Mouse (Mus musculus): ENCODE results near the gene Lrit3. TPM values are rescaled to one million over a fixed set of nuclear protein-coding genes. Genes with fewer than 3 reads are reported as not detected.

The Lrit3 gene
- polyA plus RNA-seq, 1 experiment from 2014 or later, result not detected

DNA sequence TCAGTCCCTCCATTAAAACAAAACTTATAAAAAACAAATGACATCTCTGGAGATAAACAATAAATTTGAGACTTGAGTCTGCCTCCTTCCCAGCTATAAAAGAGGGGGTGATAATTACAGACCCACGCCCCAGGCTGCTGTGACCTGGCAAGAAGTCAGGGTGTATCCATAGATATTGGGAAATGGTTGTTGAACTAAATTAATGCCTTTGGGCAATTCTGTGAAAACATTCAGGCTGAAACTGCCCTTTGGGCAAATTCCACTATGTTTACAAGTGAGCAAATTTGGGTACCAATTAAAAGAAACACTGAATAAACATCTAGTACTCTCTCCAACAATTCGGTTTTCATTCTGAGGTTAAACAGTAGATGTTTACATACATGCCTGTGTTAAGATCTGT lies 4.8 kb downstream of the Lrit3 start:
- Histone ChIP-seq H3K4me2 (no peak overlapping the region), H3K27me3 (replicated peaks; ENCODE audit: control insufficient read depth, insufficient read depth, low read length) (no peaks in the 10 kb centered on the region), H3K4me3 (ENCODE audit: low read depth, low read length) (no peak overlapping the region), H3K4me1 (replicated peaks; ENCODE audit: control insufficient read depth, insufficient read depth, low read length) (no peaks in the 10 kb centered on the region), H3K27ac (ENCODE audit: low read depth, low read length) (no peak overlapping the region), H3K9me3 (ENCODE audit: control insufficient read depth, low read length) (no peaks in the 10 kb centered on the region), H3K9ac (ENCODE audit: low read depth, low read length) (no peak overlapping the region), H3K36me3 (ENCODE audit: control insufficient read depth, insufficient read depth, low read length) (no peaks in the 10 kb centered on the region)
- 80% methylated on average over 2 of the region's 2 CpGs for WGBS
- ATAC-seq (replicated peaks; ENCODE audit: low FRiP score), result no peak
- no peak for DNase-seq (ENCODE audit: low spot score)

DNA sequence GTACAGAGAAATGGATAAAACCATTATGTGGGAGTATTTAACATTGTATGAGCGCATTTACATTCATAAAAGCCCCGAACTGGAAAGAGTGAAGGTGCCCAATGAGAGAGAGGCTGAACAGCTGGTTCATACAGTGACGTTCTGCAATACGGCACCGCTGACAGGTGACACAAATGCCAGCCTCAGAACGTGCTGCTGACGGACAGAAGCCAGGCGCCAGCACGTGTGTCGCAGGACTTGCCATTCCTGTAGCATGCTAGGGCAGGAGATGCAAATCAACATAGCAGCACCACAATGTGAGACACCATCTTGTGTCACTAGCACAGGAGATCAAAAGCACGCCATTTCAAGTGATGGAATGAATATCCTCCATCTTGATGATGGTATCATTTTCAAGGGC lies 5.3 kb downstream of the Lrit3 start:
- Histone ChIP-seq H3K9ac (ENCODE audit: low read depth, low read length) (no peak overlapping the region), H3K4me2 (no peak overlapping the region), H3K36me3 (ENCODE audit: control insufficient read depth, insufficient read depth, low read length) (no peaks in the 10 kb centered on the region), H3K27ac (ENCODE audit: low read depth, low read length) (no peak overlapping the region), H3K9me3 (ENCODE audit: control insufficient read depth, low read length) (no peaks in the 10 kb centered on the region), H3K4me1 (replicated peaks; ENCODE audit: control insufficient read depth, insufficient read depth, low read length) (no peaks in the 10 kb centered on the region), H3K27me3 (replicated peaks; ENCODE audit: control insufficient read depth, insufficient read depth, low read length) (no peaks in the 10 kb centered on the region), H3K4me3 (ENCODE audit: low read depth, low read length) (no peak overlapping the region)
- no peak for ATAC-seq (replicated peaks; ENCODE audit: low FRiP score)
- DNase-seq (ENCODE audit: low spot score), result no peak
- 77% methylated on average over 11 of the region's 11 CpGs for WGBS

DNA sequence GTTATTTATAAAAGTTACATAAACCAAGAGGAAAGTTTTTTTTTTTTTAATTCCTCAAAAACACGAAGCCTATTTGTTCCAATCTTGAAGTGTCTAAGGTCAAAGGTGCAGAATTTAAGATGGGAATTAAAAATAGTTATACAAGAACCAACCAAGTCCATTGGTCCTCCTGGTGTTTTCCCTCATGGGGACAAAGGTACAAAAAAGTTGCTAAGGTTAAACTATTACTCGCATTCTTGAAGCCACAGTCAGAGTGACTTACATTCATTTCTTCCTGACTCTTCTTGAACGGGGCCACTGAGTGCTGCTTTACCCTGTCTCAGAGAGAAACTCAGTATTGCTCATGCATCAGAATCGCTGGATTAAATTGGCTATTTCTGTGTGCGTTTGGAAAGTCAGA lies 6.5 kb downstream of the Lrit3 start:
- WGBS, result 69% methylated on average over 5 of the region's 5 CpGs
- H3K9me3 ChIP-seq (ENCODE audit: control insufficient read depth, low read length), result no peaks in the 10 kb centered on the region
- DNase-seq (ENCODE audit: low spot score) (no peak), ATAC-seq (replicated peaks; ENCODE audit: low FRiP score) (no peak)
- H3K36me3 ChIP-seq (ENCODE audit: control insufficient read depth, insufficient read depth, low read length), result no peaks in the 10 kb centered on the region
- no peak overlapping the region for H3K4me2 ChIP-seq
- H3K4me3 ChIP-seq (ENCODE audit: low read depth, low read length), result no peak overlapping the region
- H3K4me1 ChIP-seq (replicated peaks; ENCODE audit: control insufficient read depth, insufficient read depth, low read length), result no peaks in the 10 kb centered on the region
- no peak overlapping the region for H3K9ac ChIP-seq (ENCODE audit: low read depth, low read length)
- H3K27ac ChIP-seq (ENCODE audit: low read depth, low read length), result no peak overlapping the region
- H3K27me3 ChIP-seq (replicated peaks; ENCODE audit: control insufficient read depth, insufficient read depth, low read length), result no peaks in the 10 kb centered on the region

DNA sequence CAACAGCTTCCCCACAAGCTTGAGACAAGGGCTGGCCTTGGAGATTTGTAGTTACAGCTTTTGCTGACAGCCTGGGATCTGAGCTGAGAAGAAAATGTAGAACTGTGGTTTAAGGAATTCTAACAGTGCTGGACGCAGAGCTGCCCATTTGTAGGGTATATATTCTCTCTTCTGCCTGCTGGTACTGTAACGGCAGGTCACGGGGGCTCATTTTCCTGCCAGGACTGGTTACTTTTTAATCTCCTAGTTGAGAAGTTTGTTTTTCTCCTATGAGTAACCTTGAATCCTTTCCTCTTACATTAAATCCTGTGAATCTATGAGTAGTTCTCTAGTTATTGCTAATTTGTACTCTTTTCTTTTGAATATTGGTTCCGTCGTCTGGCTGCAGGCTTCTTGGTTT lies 10.0 kb downstream of the Lrit3 start:
- 85% methylated on average over 5 of the region's 5 CpGs for WGBS
- H3K4me2 ChIP-seq, result no peak overlapping the region
- ATAC-seq (replicated peaks; ENCODE audit: low FRiP score) (no peak), DNase-seq (ENCODE audit: low spot score) (no peak)
- no peak overlapping the region for H3K9ac ChIP-seq (ENCODE audit: low read depth, low read length)
- no peaks in the 10 kb centered on the region for H3K27me3 ChIP-seq (replicated peaks; ENCODE audit: control insufficient read depth, insufficient read depth, low read length)
- H3K4me1 ChIP-seq (replicated peaks; ENCODE audit: control insufficient read depth, insufficient read depth, low read length), result no peaks in the 10 kb centered on the region
- H3K9me3 ChIP-seq (ENCODE audit: control insufficient read depth, low read length), result no peaks in the 10 kb centered on the region
- no peaks in the 10 kb centered on the region for H3K36me3 ChIP-seq (ENCODE audit: control insufficient read depth, insufficient read depth, low read length)
- no peak overlapping the region for H3K27ac ChIP-seq (ENCODE audit: low read depth, low read length)
- no peak overlapping the region for H3K4me3 ChIP-seq (ENCODE audit: low read depth, low read length)

DNA sequence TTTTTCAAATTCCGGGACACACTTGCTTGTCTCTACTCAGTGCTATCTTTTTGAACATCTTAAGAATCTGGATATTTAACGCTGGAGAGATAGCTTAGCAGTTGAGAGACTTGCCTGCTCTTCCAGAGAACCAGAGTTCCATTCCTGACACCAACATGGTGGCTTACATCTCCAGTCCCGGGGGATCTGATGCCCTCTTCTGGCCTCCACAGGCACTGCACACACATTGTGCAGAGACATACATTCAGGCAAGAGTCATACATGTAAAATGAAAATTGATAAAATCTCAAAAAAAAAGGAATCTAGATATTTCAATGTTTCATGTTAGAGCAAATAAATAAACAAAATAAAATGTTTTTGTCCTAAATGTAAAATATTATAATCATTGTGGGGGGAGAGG lies 21.1 kb downstream of the Lrit3 start:
- Histone ChIP-seq H3K4me1 (replicated peaks; ENCODE audit: control insufficient read depth, insufficient read depth, low read length) (no peaks in the 10 kb centered on the region), H3K27me3 (replicated peaks; ENCODE audit: control insufficient read depth, insufficient read depth, low read length) (no peaks in the 10 kb centered on the region), H3K4me2 (no peak overlapping the region), H3K4me3 (ENCODE audit: low read depth, low read length) (no peak overlapping the region), H3K27ac (ENCODE audit: low read depth, low read length) (no peak overlapping the region), H3K36me3 (ENCODE audit: control insufficient read depth, insufficient read depth, low read length) (no peaks in the 10 kb centered on the region), H3K9ac (ENCODE audit: low read depth, low read length) (no peak overlapping the region), H3K9me3 (ENCODE audit: control insufficient read depth, low read length) (no peaks in the 10 kb centered on the region)
- ATAC-seq (replicated peaks; ENCODE audit: low FRiP score), result no peak
- no peak for DNase-seq (ENCODE audit: low spot score)
- WGBS, result 87% methylated on average over 3 of the region's 3 CpGs

DNA sequence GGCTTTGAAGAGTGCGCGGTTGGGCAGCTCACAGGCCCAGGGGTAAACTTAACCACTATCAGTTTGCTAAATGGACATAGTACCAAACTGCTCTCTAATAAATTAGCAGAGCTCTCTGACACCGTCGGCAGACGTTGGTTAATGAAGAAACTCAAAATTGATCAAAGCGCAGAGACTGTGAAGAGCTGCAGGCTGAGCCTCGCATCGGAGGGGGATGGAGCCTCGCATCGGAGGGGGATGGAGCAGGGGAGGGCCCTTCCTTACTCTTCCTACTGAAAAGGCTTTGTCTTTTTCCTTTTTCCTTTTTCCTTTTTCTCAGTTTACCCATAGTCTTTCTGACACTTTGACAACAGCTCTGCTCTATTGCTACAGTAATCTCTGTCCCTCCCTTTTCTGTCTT lies 22.4 kb downstream of the Lrit3 start:
- 52% methylated on average over 10 of the region's 10 CpGs for WGBS
- no peaks in the 10 kb centered on the region for H3K27me3 ChIP-seq (replicated peaks; ENCODE audit: control insufficient read depth, insufficient read depth, low read length)
- H3K27ac ChIP-seq (ENCODE audit: low read depth, low read length), result no peak overlapping the region
- no peak overlapping the region for H3K4me2 ChIP-seq
- no peak overlapping the region for H3K9ac ChIP-seq (ENCODE audit: low read depth, low read length)
- H3K4me3 ChIP-seq (ENCODE audit: low read depth, low read length), result no peak overlapping the region
- ATAC-seq (replicated peaks; ENCODE audit: low FRiP score) (no peak), DNase-seq (ENCODE audit: low spot score) (no peak)
- H3K9me3 ChIP-seq (ENCODE audit: control insufficient read depth, low read length), result no peaks in the 10 kb centered on the region
- H3K4me1 ChIP-seq (replicated peaks; ENCODE audit: control insufficient read depth, insufficient read depth, low read length), result no peaks in the 10 kb centered on the region
- H3K36me3 ChIP-seq (ENCODE audit: control insufficient read depth, insufficient read depth, low read length), result no peaks in the 10 kb centered on the region

DNA sequence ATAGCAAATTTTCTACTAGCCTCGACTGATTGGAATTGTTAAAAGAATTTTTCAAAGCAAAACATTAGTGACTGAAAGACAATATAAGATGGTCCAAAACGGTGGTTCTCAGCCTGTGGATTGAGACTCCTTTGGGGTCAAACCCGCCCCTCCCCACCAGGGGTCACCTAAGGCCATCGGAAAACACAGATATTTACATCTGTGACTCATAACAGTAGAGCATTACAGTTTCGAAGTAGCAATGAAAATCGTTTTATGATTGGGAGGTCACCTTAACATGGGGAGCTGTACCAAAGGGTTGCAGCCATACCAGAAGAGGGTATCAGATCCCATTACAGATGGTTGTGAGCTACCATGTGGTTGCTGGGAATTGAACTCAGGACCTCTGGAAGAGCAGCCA lies 32.6 kb downstream of the Lrit3 start:
- WGBS, result 74% methylated on average over 6 of the region's 6 CpGs

DNA sequence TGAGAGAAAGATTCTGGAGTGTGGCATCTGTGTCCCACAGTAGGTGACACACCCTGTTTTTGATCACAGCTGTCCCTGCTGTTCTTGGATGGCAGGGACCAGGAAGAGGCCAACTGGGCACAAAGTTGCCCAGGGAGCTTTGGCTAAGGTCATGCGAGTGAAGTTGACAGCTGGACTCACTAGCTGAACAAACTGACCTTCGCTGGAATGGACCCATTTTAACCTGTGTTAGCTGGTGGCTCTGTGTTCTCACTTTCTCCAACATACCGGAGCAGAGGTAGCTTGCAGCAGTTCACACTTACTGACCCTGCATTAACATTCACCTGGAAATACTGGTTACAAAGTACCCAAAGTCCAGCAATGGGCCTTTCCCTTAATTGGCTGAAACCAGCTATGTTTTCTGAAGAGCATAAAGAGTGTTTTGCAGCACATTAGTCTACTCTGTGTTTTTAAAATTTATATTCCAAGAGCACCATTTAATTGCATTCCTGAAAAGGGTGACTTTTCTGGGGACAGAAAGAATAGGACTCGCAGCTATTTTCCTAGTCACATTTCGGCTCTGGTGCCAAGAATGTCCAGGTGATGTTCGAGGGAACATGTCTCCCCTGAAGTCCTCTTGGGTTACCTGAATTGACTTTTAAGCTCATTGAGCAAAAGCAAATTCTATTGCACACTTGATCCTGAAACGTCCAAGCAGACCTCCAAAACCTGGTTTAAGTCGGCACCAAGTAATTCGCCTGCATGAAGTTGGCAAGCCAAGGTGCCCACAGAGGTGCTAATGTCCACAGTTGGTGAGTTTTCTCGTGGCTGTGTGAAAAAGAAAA lies 36.6 kb downstream of the Lrit3 start:
- Histone ChIP-seq H3K4me1 (replicated peaks; ENCODE audit: control insufficient read depth, insufficient read depth, low read length) (no peaks in the 10 kb centered on the region), H3K36me3 (ENCODE audit: control insufficient read depth, insufficient read depth, low read length) (no peaks in the 10 kb centered on the region), H3K9ac (ENCODE audit: low read depth, low read length) (no peak overlapping the region), H3K4me2 (no peak overlapping the region), H3K9me3 (ENCODE audit: control insufficient read depth, low read length) (no peaks in the 10 kb centered on the region), H3K27me3 (replicated peaks; ENCODE audit: control insufficient read depth, insufficient read depth, low read length) (no peaks in the 10 kb centered on the region), H3K4me3 (ENCODE audit: low read depth, low read length) (no peak overlapping the region), H3K27ac (ENCODE audit: low read depth, low read length) (no peak overlapping the region)
- ATAC-seq (replicated peaks; ENCODE audit: low FRiP score) (no peak), DNase-seq (ENCODE audit: low spot score) (no peak)
- WGBS, result 80% methylated on average over 10 of the region's 10 CpGs

More for the DNA sequence above, 32.6 kb downstream of the Lrit3 start:
- ATAC-seq (replicated peaks; ENCODE audit: low FRiP score), result no peak
- Histone ChIP-seq H3K36me3 (ENCODE audit: control insufficient read depth, insufficient read depth, low read length) (no peaks in the 10 kb centered on the region), H3K27me3 (replicated peaks; ENCODE audit: control insufficient read depth, insufficient read depth, low read length) (no peaks in the 10 kb centered on the region; the same call in 1 of the 2 replicates), H3K4me1 (replicated peaks; ENCODE audit: control insufficient read depth, insufficient read depth, low read length) (no peaks in the 10 kb centered on the region), H3K9me3 (ENCODE audit: control insufficient read depth, low read length) (no peaks in the 10 kb centered on the region), H3K27ac (ENCODE audit: low read depth, low read length) (no peak overlapping the region), H3K4me3 (ENCODE audit: low read depth, low read length) (no peak overlapping the region), H3K9ac (ENCODE audit: low read depth, low read length) (no peak overlapping the region), H3K4me2 (no peak overlapping the region)
- DNase-seq (ENCODE audit: low spot score), result no peak

DNA sequence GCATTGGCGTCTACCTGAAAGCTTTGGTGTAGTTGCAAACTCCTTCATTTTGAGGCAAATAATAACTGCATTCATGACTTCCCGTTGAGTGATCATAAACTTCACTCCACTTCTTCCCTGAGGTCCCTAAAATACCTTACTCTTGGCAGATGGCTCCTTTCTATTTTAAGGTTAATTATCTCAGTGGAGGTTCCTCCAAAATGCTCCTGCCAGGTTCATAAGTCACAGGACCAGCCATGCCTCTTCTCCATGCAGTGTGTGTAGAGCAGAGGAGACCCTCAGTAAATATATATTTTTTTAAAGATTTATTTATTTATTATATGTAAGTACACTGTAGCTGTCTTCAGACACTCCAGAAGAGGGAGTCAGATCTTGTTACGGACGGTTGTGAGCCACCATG lies 37.7 kb downstream of the Lrit3 start:
- H3K27me3 ChIP-seq (replicated peaks; ENCODE audit: control insufficient read depth, insufficient read depth, low read length), result no peaks in the 10 kb centered on the region
- no peak overlapping the region for H3K9ac ChIP-seq (ENCODE audit: low read depth, low read length)
- DNase-seq (ENCODE audit: low spot score), result no peak
- no peaks in the 10 kb centered on the region for H3K4me1 ChIP-seq (replicated peaks; ENCODE audit: control insufficient read depth, insufficient read depth, low read length)
- whole genome bisulfite sequencing, result 80% methylated on average over 4 of the region's 4 CpGs
- H3K4me3 ChIP-seq (ENCODE audit: low read depth, low read length), result no peak overlapping the region
- no peaks in the 10 kb centered on the region for H3K9me3 ChIP-seq (ENCODE audit: control insufficient read depth, low read length)
- no peak overlapping the region for H3K4me2 ChIP-seq
- no peak overlapping the region for H3K27ac ChIP-seq (ENCODE audit: low read depth, low read length)
- no peak for ATAC-seq (replicated peaks; ENCODE audit: low FRiP score)
- H3K36me3 ChIP-seq (ENCODE audit: control insufficient read depth, insufficient read depth, low read length), result no peaks in the 10 kb centered on the region

Measured in liver, embryonic 11.5 days (tissue).